Mouse (Mus musculus) erythroblast, embryonic 14.5 days (primary cell): ENCODE measurements around the gene F2r.

Source experiments
- GATA1 ChIP-seq: IDR thresholded peaks from 2 replicates; pipeline ENCODE4 v1.6.1; 2012; ENCODE audit warnings: low read length, inconsistent platforms, mixed read lengths
- TAL1 ChIP-seq: IDR thresholded peaks from 3 replicates; pipeline ENCODE4 v1.6.1; 2012; ENCODE audit warnings: low read length, inconsistent platforms, mixed read lengths

GRCm38 (mm10) chr13:95591606-95592005, 26.7 kb downstream of the F2r start:
- TF ChIP-seq GATA1 (no peak), TAL1 (no peak)
